Mouse (Mus musculus): ENCODE measurements around the gene Kpna3. TPM values are rescaled to one million over a fixed set of nuclear protein-coding genes. Genes with fewer than 3 reads are reported as not detected.
A peak's percentile ranks its signal among the peaks of the same experiment; 100 is the strongest.

Gene Kpna3
- 52.7 and 55.0 TPM in 2 replicates for polyA plus RNA-seq (2015; fragmentation: Nextera tagmentation; extraction: Ambion mirVana)

GRCm38 (mm10) chr14:61439661-61440559 lies at the start of gene Kpna3:
Kpna3 (minus strand) TSS chr14:61439874.
- WGBS: under 1% methylated on average over 80 of the region's 85 CpGs
- Histone ChIP-seq H3K36me3 (no peaks in the 10 kb centered on the region), H3K4me1 (peaks cover 14% of the 10 kb centered on the region), H3K4me2 (peak within 1 kb of the TSS; percentile 65), H3K9ac (peak within 1 kb of the TSS; percentile 91), H3K4me3 (peak within 1 kb of the TSS; percentile 74), H3K27me3 (no peaks in the 10 kb centered on the region), H3K27ac (peak within 1 kb of the TSS; percentile 96), H3K9me3 (no peaks in the 10 kb centered on the region)
- ATAC-seq (ENCODE audit: insufficient number of reproducible peaks, insufficient read depth, low FRiP score, low TSS enrichment, low read depth): peak; percentile 97

GRCm38 (mm10) chr14:61460365-61460764 lies 20.7 kb upstream of the Kpna3 start:
- peaks cover 7% of the 10 kb centered on the region for H3K4me1 ChIP-seq
- no peaks in the 10 kb centered on the region for H3K27me3 ChIP-seq
- no peak overlapping the region for H3K9ac ChIP-seq
- H3K9me3 ChIP-seq: no peaks in the 10 kb centered on the region
- no peak overlapping the region for H3K4me3 ChIP-seq
- H3K4me2 ChIP-seq: no peak overlapping the region
- H3K36me3 ChIP-seq: no peaks in the 10 kb centered on the region
- no peak overlapping the region for H3K27ac ChIP-seq
- ATAC-seq (ENCODE audit: insufficient number of reproducible peaks, insufficient read depth, low FRiP score, low TSS enrichment, low read depth): no peak
- 74% methylated on average over 2 of the region's 2 CpGs for WGBS

GRCm38 (mm10) chr14:61457468-61457867 lies 17.8 kb upstream of the Kpna3 start:
- Histone ChIP-seq H3K4me2 (no peak overlapping the region), H3K36me3 (no peaks in the 10 kb centered on the region), H3K9ac (no peak overlapping the region), H3K27me3 (no peaks in the 10 kb centered on the region), H3K27ac (no peak overlapping the region), H3K9me3 (no peaks in the 10 kb centered on the region), H3K4me3 (no peak overlapping the region), H3K4me1 (peaks cover 9% of the 10 kb centered on the region)
- 34% methylated on average over 6 of the region's 6 CpGs for WGBS
- 0 out of 2 replicates have a peak, but pooled peaks have one; percentile 59 for ATAC-seq (ENCODE audit: insufficient number of reproducible peaks, insufficient read depth, low FRiP score, low TSS enrichment, low read depth)

- H3K27me3 ChIP-seq: no peaks in the 10 kb centered on the region
- H3K9me3 ChIP-seq: no peaks in the 10 kb centered on the region
- H3K27ac ChIP-seq: no peak overlapping the region
- H3K4me2 ChIP-seq: no peak overlapping the region
- H3K4me3 ChIP-seq: no peak overlapping the region
- peaks cover 12% of the 10 kb centered on the region for H3K4me1 ChIP-seq
- WGBS: 57% methylated on average over 3 of the region's 3 CpGs
- no peaks in the 10 kb centered on the region for H3K36me3 ChIP-seq
- no peak for ATAC-seq (ENCODE audit: insufficient number of reproducible peaks, insufficient read depth, low FRiP score, low TSS enrichment, low read depth)
- no peak overlapping the region for H3K9ac ChIP-seq
Measured at GRCm38 (mm10) chr14:61455571-61455970, 15.9 kb upstream of the Kpna3 start.

GRCm38 (mm10) chr14:61453032-61453431 lies 13.4 kb upstream of the Kpna3 start:
- H3K27ac ChIP-seq: no peak overlapping the region
- H3K4me3 ChIP-seq: no peak overlapping the region
- 74% methylated on average over 4 of the region's 4 CpGs for WGBS
- peaks cover 12% of the 10 kb centered on the region for H3K4me1 ChIP-seq
- no peak for ATAC-seq (ENCODE audit: insufficient number of reproducible peaks, insufficient read depth, low FRiP score, low TSS enrichment, low read depth)
- H3K9ac ChIP-seq: no peak overlapping the region
- no peak overlapping the region for H3K4me2 ChIP-seq
- H3K9me3 ChIP-seq: no peaks in the 10 kb centered on the region
- H3K36me3 ChIP-seq: no peaks in the 10 kb centered on the region
- H3K27me3 ChIP-seq: no peaks in the 10 kb centered on the region

GRCm38 (mm10) chr14:61452481-61452880 lies 12.8 kb upstream of the Kpna3 start:
- H3K9ac ChIP-seq: no peak overlapping the region
- peaks cover 11% of the 10 kb centered on the region for H3K4me1 ChIP-seq
- no peak overlapping the region for H3K27ac ChIP-seq
- no peaks in the 10 kb centered on the region for H3K27me3 ChIP-seq
- no peak overlapping the region for H3K4me3 ChIP-seq
- H3K36me3 ChIP-seq: no peaks in the 10 kb centered on the region
- H3K4me2 ChIP-seq: no peak overlapping the region
- ATAC-seq (ENCODE audit: insufficient number of reproducible peaks, insufficient read depth, low FRiP score, low TSS enrichment, low read depth): no peak
- no peaks in the 10 kb centered on the region for H3K9me3 ChIP-seq
- WGBS: 42% methylated on average over 6 of the region's 6 CpGs

GRCm38 (mm10) chr14:61447775-61448174 lies 8.1 kb upstream of the Kpna3 start:
- Histone ChIP-seq H3K9ac (no peak overlapping the region), H3K4me3 (no peak overlapping the region), H3K4me2 (no peak overlapping the region), H3K4me1 (0 out of 2 replicates have a peak, but pooled peaks cover 4% of the 10 kb centered on the region), H3K27ac (no peak overlapping the region), H3K27me3 (no peaks in the 10 kb centered on the region), H3K9me3 (no peaks in the 10 kb centered on the region), H3K36me3 (no peaks in the 10 kb centered on the region)
- ATAC-seq (ENCODE audit: insufficient number of reproducible peaks, insufficient read depth, low FRiP score, low TSS enrichment, low read depth): no peak
- WGBS: 84% methylated on average over 6 of the region's 6 CpGs

GRCm38 (mm10) chr14:61439141-61439660 lies 473 bp downstream of the Kpna3 start:
- Histone ChIP-seq H3K9me3 (no peaks in the 10 kb centered on the region), H3K36me3 (no peaks in the 10 kb centered on the region), H3K4me3 (peak overlapping the region; percentile 74), H3K4me2 (peak overlapping the region; percentile 65), H3K9ac (peak overlapping the region; percentile 91), H3K4me1 (peaks cover 14% of the 10 kb centered on the region), H3K27me3 (no peaks in the 10 kb centered on the region), H3K27ac (peak overlapping the region; percentile 96)
- peak; percentile 67 for ATAC-seq (ENCODE audit: insufficient number of reproducible peaks, insufficient read depth, low FRiP score, low TSS enrichment, low read depth)
- WGBS: 0% methylated on average over 49 of the region's 62 CpGs

GRCm38 (mm10) chr14:61438171-61438945 lies 1.3 kb downstream of the Kpna3 start:
- Histone ChIP-seq H3K27ac (no peak overlapping the region; the same call in 1 of the 2 replicates), H3K9me3 (no peaks in the 10 kb centered on the region), H3K4me2 (peak overlapping the region; percentile 65), H3K4me1 (peaks cover 15% of the 10 kb centered on the region), H3K4me3 (peak overlapping the region; percentile 74), H3K9ac (peak overlapping the region; percentile 91; the same call in 1 of the 2 replicates), H3K27me3 (no peaks in the 10 kb centered on the region), H3K36me3 (no peaks in the 10 kb centered on the region)
- no peak for ATAC-seq (ENCODE audit: insufficient number of reproducible peaks, insufficient read depth, low FRiP score, low TSS enrichment, low read depth)
- 13% methylated on average over 3 of the region's 3 CpGs for WGBS

- no peak for ATAC-seq (ENCODE audit: insufficient number of reproducible peaks, insufficient read depth, low FRiP score, low TSS enrichment, low read depth)
- H3K4me1 ChIP-seq: peaks cover 19% of the 10 kb centered on the region
- WGBS: 86% methylated on average over 2 of the region's 2 CpGs
Measured at GRCm38 (mm10) chr14:61436866-61437265, 2.8 kb downstream of the Kpna3 start.

GRCm38 (mm10) chr14:61428126-61428787 lies 11.4 kb downstream of the Kpna3 start:
- Histone ChIP-seq H3K4me2 (no peak overlapping the region), H3K27me3 (no peaks in the 10 kb centered on the region), H3K9me3 (no peaks in the 10 kb centered on the region), H3K4me1 (peaks cover 14% of the 10 kb centered on the region), H3K27ac (no peak overlapping the region), H3K36me3 (no peaks in the 10 kb centered on the region), H3K4me3 (no peak overlapping the region), H3K9ac (no peak overlapping the region)
- 70% methylated on average over 3 of the region's 3 CpGs for WGBS
- ATAC-seq (ENCODE audit: insufficient number of reproducible peaks, insufficient read depth, low FRiP score, low TSS enrichment, low read depth): no peak

More at GRCm38 (mm10) chr14:61436866-61437265, 2.8 kb downstream of the Kpna3 start:
- H3K4me3 ChIP-seq: no peak overlapping the region
- no peaks in the 10 kb centered on the region for H3K27me3 ChIP-seq
- H3K9ac ChIP-seq: no peak overlapping the region
- H3K36me3 ChIP-seq: no peaks in the 10 kb centered on the region
- no peaks in the 10 kb centered on the region for H3K9me3 ChIP-seq
- H3K4me2 ChIP-seq: no peak overlapping the region
- H3K27ac ChIP-seq: no peak overlapping the region

Data from embryonic facial prominence, embryonic 13.5 days (tissue).